Mouse (Mus musculus): ENCODE measurements around the gene Kmt2e.

DNA sequence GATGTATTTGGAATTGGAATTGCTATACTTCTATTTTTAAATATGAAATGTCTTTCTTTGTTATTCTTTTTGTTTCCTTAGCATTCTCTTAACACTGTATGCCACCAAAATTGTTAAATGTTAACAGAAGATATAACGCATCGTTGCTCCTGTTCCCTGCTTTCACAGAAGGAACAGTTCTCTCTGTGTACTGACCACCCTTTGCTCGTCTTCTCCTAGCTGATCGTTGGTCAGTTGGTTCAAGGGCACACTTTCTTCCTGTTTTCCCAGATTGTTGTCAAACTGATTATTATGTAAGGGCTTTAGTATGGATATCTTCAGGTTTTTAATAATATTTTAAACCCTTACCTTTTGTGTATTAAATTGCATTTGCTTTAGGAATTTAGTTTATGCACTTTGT, 32.3 kb downstream of the Kmt2e start:
- TF ChIP-seq MAFK (IDR thresholded peaks at IDR 0.05; ENCODE audit: insufficient replicate concordance, low read length) (no peak), ZC3H11A (IDR thresholded peaks at IDR 0.05; ENCODE audit: low read depth, low read length) (no peak), POLR2A (IDR thresholded peaks at IDR 0.05; ENCODE audit: low read depth, low read length) (no peak), BHLHE40 (IDR thresholded peaks at IDR 0.05; ENCODE audit: low read depth, low read length) (no peak), CTCF (conservative IDR thresholded peaks at IDR 0.05 in 1 of 2, IDR thresholded peaks at IDR 0.05 in 1 of 2; ENCODE audit: low read depth in 2 of 2, low read length in 2 of 2) (no peak), CHD1 (IDR thresholded peaks at IDR 0.05; ENCODE audit: low read depth, low read length) (no peak), CHD2 (IDR thresholded peaks at IDR 0.05; ENCODE audit: low read length) (no peak)

All from CH12.LX (cell line).